ENCODE assay signal across 9 mouse cellular contexts in genomic region chr7:128738041-128738440, GRCm38 (mm10). TPM values are rescaled to one million over a fixed set of nuclear protein-coding genes. Genes with fewer than 3 reads are reported as not detected.
DNase-seq lines count a peak whose midpoint lies in the region; ATAC-seq and TF ChIP-seq lines count a peak whose summit lies in the region.
"Had no signal": no experiment of that assay in that cellular context is flagged by ENCODE, and none has a peak within 500 bp of the region (broad histone marks: within the 10 kb centered on the region; RNA-seq: fewer than 3 reads in every experiment).

No protein-coding gene starts in this region.

- H3K4me3 ChIP-seq in hindbrain, embryonic 10.5 days: peak overlapping the region; percentile 98
- no peak overlapping the region for H3K4me3 ChIP-seq in hindbrain, embryonic 11.5 days (ENCODE audit: low read depth, low read length)
- H3K4me3 ChIP-seq in bone marrow, adult 2 months (replicated peaks; ENCODE audit: control insufficient read depth, low read depth, low read length): peak overlapping the region; percentile 51
- no peak overlapping the region for H3K4me3 ChIP-seq in midbrain, embryonic 15.5 days
- H3K4me3 ChIP-seq in kidney, adult 2 months (ENCODE audit: insufficient read depth, low read depth, low read length): no peak overlapping the region

- peaks cover 19% of the 10 kb centered on the region for H3K4me1 ChIP-seq in hindbrain, embryonic 10.5 days (replicated peaks)
- H3K4me1 ChIP-seq in hindbrain, embryonic 11.5 days (replicated peaks; ENCODE audit: control insufficient read depth, insufficient read depth, low read length): no peaks in the 10 kb centered on the region
- no peaks in the 10 kb centered on the region; the same call in 1 of the 2 replicates for H3K4me1 ChIP-seq in bone marrow, adult 2 months (ENCODE audit: control insufficient read depth, insufficient read depth, low read length)
- H3K4me1 ChIP-seq in midbrain, embryonic 15.5 days: peaks cover 21% of the 10 kb centered on the region
- H3K4me1 ChIP-seq in kidney, adult 2 months (ENCODE audit: control insufficient read depth, insufficient read depth, low read length): peaks cover 15% of the 10 kb centered on the region

- no peak for DNase-seq in hindbrain, embryonic 10.5 days (ENCODE audit: low spot score)
- no peak for DNase-seq in hindbrain, embryonic 11.5 days (ENCODE audit: low spot score)
- no peak for DNase-seq in c-Kit-positive CD71-positive TER-119-positive erythroid progenitor cells, embryonic 14.5 days (ENCODE audit: low spot score)
- DNase-seq in kidney, adult 2 months: no peak
- no peak for DNase-seq in spleen, postnatal 36 days (ENCODE audit: low spot score in 2 of 2)

- peaks cover 2% of the 10 kb centered on the region; the same call in 1 of the 2 replicates for H3K9me3 ChIP-seq in hindbrain, embryonic 10.5 days
- H3K9me3 ChIP-seq in hindbrain, embryonic 11.5 days (ENCODE audit: control insufficient read depth, low read length): no peaks in the 10 kb centered on the region
- no peaks in the 10 kb centered on the region for H3K9me3 ChIP-seq in midbrain, embryonic 15.5 days

- no peak for ATAC-seq in hindbrain, embryonic 11.5 days (ENCODE audit: low FRiP score)
- peak; percentile 49 for ATAC-seq in inflammation-experienced regulatory T-cells, adult 6 months
- ATAC-seq in midbrain, embryonic 15.5 days (replicated peaks): no peak
- ATAC-seq: Patski had no signal

- WGBS in hindbrain, embryonic 10.5 days: 86% methylated on average over 5 of the region's 5 CpGs
- WGBS in hindbrain, embryonic 11.5 days: 90% methylated on average over 5 of the region's 5 CpGs
- 10% methylated on average over 5 of the region's 5 CpGs for WGBS in bone marrow, adult 2 months
- 80% methylated on average over 5 of the region's 5 CpGs for whole genome bisulfite sequencing in midbrain, embryonic 15.5 days
- 50% methylated on average over 5 of the region's 5 CpGs for WGBS in kidney, adult 2 months

- H3K4me2 ChIP-seq in hindbrain, embryonic 11.5 days (replicated peaks; ENCODE audit: low read depth, low read length): no peak overlapping the region
- peak overlapping the region; percentile 69 for H3K4me2 ChIP-seq in midbrain, embryonic 15.5 days

- no peak overlapping the region for H3K27ac ChIP-seq in hindbrain, embryonic 10.5 days
- H3K27ac ChIP-seq in hindbrain, embryonic 11.5 days (ENCODE audit: low read depth, low read length): no peak overlapping the region
- peak overlapping the region; percentile 36; the same call in 1 of the 2 replicates for H3K27ac ChIP-seq in bone marrow, adult 2 months (ENCODE audit: control insufficient read depth, insufficient read depth, low read depth, low read length, poor library complexity)
- no peak overlapping the region for H3K27ac ChIP-seq in midbrain, embryonic 15.5 days
- H3K27ac ChIP-seq in kidney, adult 2 months (ENCODE audit: insufficient read depth, low read depth, low read length): no peak overlapping the region

- no peak for TF ChIP-seq CTCF in bone marrow, adult 2 months (IDR thresholded peaks at IDR 0.05; ENCODE audit: control insufficient read depth, insufficient read depth, low read length)
- no peak for TF ChIP-seq CTCF in kidney, adult 2 months (conservative IDR thresholded peaks at IDR 0.05; ENCODE audit: insufficient read depth, insufficient read length, low read depth, low read length)

- no peak for TF ChIP-seq POLR2A in bone marrow, adult 2 months (IDR thresholded peaks at IDR 0.05; ENCODE audit: borderline replicate concordance, control insufficient read depth, low read depth, low read length)
- TF ChIP-seq POLR2A in kidney, adult 2 months (IDR thresholded peaks at IDR 0.05; ENCODE audit: low read depth, low read length): no peak

- peaks cover 36% of the 10 kb centered on the region for H3K36me3 ChIP-seq in hindbrain, embryonic 10.5 days
- peaks cover 2% of the 10 kb centered on the region; the same call in 1 of the 2 replicates for H3K36me3 ChIP-seq in hindbrain, embryonic 11.5 days (ENCODE audit: control insufficient read depth, insufficient read depth, low read length)
- no peaks in the 10 kb centered on the region for H3K36me3 ChIP-seq in midbrain, embryonic 15.5 days (replicated peaks)
- H3K36me3 ChIP-seq in kidney, adult 2 months (ENCODE audit: control insufficient read depth, insufficient read depth, low read length): no peaks in the 10 kb centered on the region

- H3K27me3 ChIP-seq in hindbrain, embryonic 10.5 days (ENCODE audit: insufficient read depth, poor library complexity, severe bottlenecking): peaks cover 14% of the 10 kb centered on the region
- 0 out of 2 replicates have a peak, but pooled peaks cover 2% of the 10 kb centered on the region for H3K27me3 ChIP-seq in hindbrain, embryonic 11.5 days (ENCODE audit: control insufficient read depth, insufficient read depth, low read length)
- no peaks in the 10 kb centered on the region for H3K27me3 ChIP-seq in midbrain, embryonic 15.5 days (replicated peaks)
- H3K27me3 ChIP-seq in kidney, adult 2 months (replicated peaks; ENCODE audit: control insufficient read depth, insufficient read depth, low read length): no peaks in the 10 kb centered on the region
- H3K27me3 ChIP-seq: Patski had no signal

- no peak overlapping the region for H3K9ac ChIP-seq in hindbrain, embryonic 11.5 days (ENCODE audit: low read depth, low read length)
- no peak overlapping the region for H3K9ac ChIP-seq in midbrain, embryonic 15.5 days

RNA-seq across cellular contexts. Expression of gene Mcmbp, which starts 2.3 kb away (rescaled TPM):
- polyA plus RNA-seq in hindbrain, embryonic 10.5 days (2016; fragmentation: Nextera tagmentation; extraction: Ambion mirVana): 68.0 and 75.3 TPM in 2 replicates
- polyA plus RNA-seq in hindbrain, embryonic 11.5 days (2014; fragmentation: Nextera tagmentation; extraction: Ambion mirVana): 77.4 and 81.2 TPM in 2 replicates
- polyA plus RNA-seq in bone marrow, adult 2 months (2011; ENCODE audit: insufficient read depth, insufficient read length, low replicate concordance, missing spikeins): 20.7 and 21.2 TPM in 2 replicates
- 10 to 100 TPM; 62.1 to 92.0 (median 65.6) TPM for polyA plus RNA-seq in inflammation-experienced regulatory T-cells, adult 6 months (2017; shearing (Covaris generic))
- 48.7 and 49.3 TPM in 2 replicates for polyA plus RNA-seq in midbrain, embryonic 15.5 days (2015; fragmentation: Nextera tagmentation; extraction: Ambion mirVana)
- 19.8 and 22.2 TPM in 2 replicates for polyA plus RNA-seq in kidney, adult 2 months (2012; rRNA removed)

RNA-seq across cellular contexts. Expression of gene Sec23ip, which starts 6.7 kb away (rescaled TPM):
- 42.6 and 45.2 TPM in 2 replicates for polyA plus RNA-seq in hindbrain, embryonic 10.5 days (2016; fragmentation: Nextera tagmentation; extraction: Ambion mirVana)
- polyA plus RNA-seq in hindbrain, embryonic 11.5 days (2014; fragmentation: Nextera tagmentation; extraction: Ambion mirVana): 44.3 and 46.1 TPM in 2 replicates
- polyA plus RNA-seq in bone marrow, adult 2 months (2011; ENCODE audit: insufficient read depth, insufficient read length, low replicate concordance, missing spikeins): 12.1 and 12.6 TPM in 2 replicates
- polyA plus RNA-seq in inflammation-experienced regulatory T-cells, adult 6 months (2017; shearing (Covaris generic)): 10 to 100 TPM; 27.1 to 41.8 (median 35.0) TPM
- polyA plus RNA-seq in midbrain, embryonic 15.5 days (2015; fragmentation: Nextera tagmentation; extraction: Ambion mirVana): 37.7 and 38.5 TPM in 2 replicates
- 29.9 and 35.5 TPM in 2 replicates for polyA plus RNA-seq in kidney, adult 2 months (2012; rRNA removed)

Comparison
In these comparisons a context has a peak if more than half of its experiments do, and no peak if none do; other contexts are left out.
1. H3K4me3 ChIP-seq: peak in hindbrain, embryonic 10.5 days (single experiment) and bone marrow, adult 2 months (single experiment); none in hindbrain, embryonic 11.5 days (single experiment), midbrain, embryonic 15.5 days (single experiment) and kidney, adult 2 months (single experiment).